Mouse (Mus musculus): ENCODE data around the gene Cacna1c. TPM values are rescaled to one million over a fixed set of nuclear protein-coding genes. Genes with fewer than 3 reads are reported as not detected.

The Cacna1c gene
- polyA plus RNA-seq, 1 experiment = 1.3 TPM

GRCm38 (mm10) chr6:118836693-118837092, 359.5 kb downstream of the Cacna1c start:
- TF ChIP-seq FLI1 (IDR thresholded peaks at IDR 0.05; ENCODE audit: low read length) (no peak), GATA1 (IDR thresholded peaks at IDR 0.05; ENCODE audit: borderline replicate concordance, low read length) (no peak)
- Histone ChIP-seq H3K9me3 (no peaks in the 10 kb centered on the region), H3K36me3 (replicated peaks; ENCODE audit: low read length) (no peaks in the 10 kb centered on the region), H3K4me1 (peaks cover 36% of the 10 kb centered on the region), H3K4me3 (replicated peaks) (no peak overlapping the region), H3K27me3 (replicated peaks) (peaks cover 2% of the 10 kb centered on the region)

- peaks cover 10% of the 10 kb centered on the region for H3K9me3 ChIP-seq
- H3K4me1 ChIP-seq = peaks cover 42% of the 10 kb centered on the region
- H3K36me3 ChIP-seq (replicated peaks; ENCODE audit: low read length) = peaks cover 4% of the 10 kb centered on the region
- TF ChIP-seq FLI1 (IDR thresholded peaks at IDR 0.05; ENCODE audit: low read length) (no peak), GATA1 (IDR thresholded peaks at IDR 0.05; ENCODE audit: borderline replicate concordance, low read length) (no peak)
- no peak overlapping the region for H3K4me3 ChIP-seq (replicated peaks)
- H3K27me3 ChIP-seq (replicated peaks) = peaks cover 2% of the 10 kb centered on the region
Measured at GRCm38 (mm10) chr6:118834046-118834445, 362.2 kb downstream of the Cacna1c start.

GRCm38 (mm10) chr6:118833049-118833448, 363.2 kb downstream of the Cacna1c start:
- no peak overlapping the region for H3K4me3 ChIP-seq (replicated peaks)
- H3K36me3 ChIP-seq (replicated peaks; ENCODE audit: low read length) = peaks cover 4% of the 10 kb centered on the region
- TF ChIP-seq FLI1 (IDR thresholded peaks at IDR 0.05; ENCODE audit: low read length) = no peak
- no peak for TF ChIP-seq GATA1 (IDR thresholded peaks at IDR 0.05; ENCODE audit: borderline replicate concordance, low read length)
- peaks cover 32% of the 10 kb centered on the region for H3K4me1 ChIP-seq
- H3K9me3 ChIP-seq = peaks cover 10% of the 10 kb centered on the region
- H3K27me3 ChIP-seq (replicated peaks) = no peaks in the 10 kb centered on the region

GRCm38 (mm10) chr6:118832616-118833015, 363.6 kb downstream of the Cacna1c start:
- Histone ChIP-seq H3K27me3 (replicated peaks) (no peaks in the 10 kb centered on the region), H3K36me3 (replicated peaks; ENCODE audit: low read length) (peaks cover 4% of the 10 kb centered on the region), H3K4me3 (replicated peaks) (no peak overlapping the region), H3K9me3 (peaks cover 10% of the 10 kb centered on the region), H3K4me1 (peaks cover 29% of the 10 kb centered on the region)
- TF ChIP-seq GATA1 (IDR thresholded peaks at IDR 0.05; ENCODE audit: borderline replicate concordance, low read length) (no peak), FLI1 (IDR thresholded peaks at IDR 0.05; ENCODE audit: low read length) (no peak)

- Histone ChIP-seq H3K4me3 (replicated peaks) (no peak overlapping the region), H3K9me3 (peaks cover 10% of the 10 kb centered on the region), H3K4me1 (peaks cover 34% of the 10 kb centered on the region), H3K36me3 (replicated peaks; ENCODE audit: low read length) (peaks cover 4% of the 10 kb centered on the region), H3K27me3 (replicated peaks) (no peaks in the 10 kb centered on the region)
- TF ChIP-seq GATA1 (IDR thresholded peaks at IDR 0.05; ENCODE audit: borderline replicate concordance, low read length) (no peak), FLI1 (IDR thresholded peaks at IDR 0.05; ENCODE audit: low read length) (no peak)
Measured at GRCm38 (mm10) chr6:118830851-118831250, 365.4 kb downstream of the Cacna1c start.

GRCm38 (mm10) chr6:118828187-118828586, 368.0 kb downstream of the Cacna1c start:
- H3K9me3 ChIP-seq = peaks cover 10% of the 10 kb centered on the region
- no peak overlapping the region for H3K4me3 ChIP-seq (replicated peaks)
- peaks cover 2% of the 10 kb centered on the region for H3K27me3 ChIP-seq (replicated peaks)
- peaks cover 36% of the 10 kb centered on the region for H3K4me1 ChIP-seq
- no peak for TF ChIP-seq GATA1 (IDR thresholded peaks at IDR 0.05; ENCODE audit: borderline replicate concordance, low read length)
- peaks cover 4% of the 10 kb centered on the region for H3K36me3 ChIP-seq (replicated peaks; ENCODE audit: low read length)

GRCm38 (mm10) chr6:118827560-118827959, 368.7 kb downstream of the Cacna1c start:
- H3K36me3 ChIP-seq (replicated peaks; ENCODE audit: low read length) = peaks cover 4% of the 10 kb centered on the region
- H3K27me3 ChIP-seq (replicated peaks) = peaks cover 2% of the 10 kb centered on the region
- H3K9me3 ChIP-seq = peaks cover 10% of the 10 kb centered on the region
- no peak overlapping the region for H3K4me3 ChIP-seq (replicated peaks)
- no peak for TF ChIP-seq FLI1 (IDR thresholded peaks at IDR 0.05; ENCODE audit: low read length)
- no peak for TF ChIP-seq GATA1 (IDR thresholded peaks at IDR 0.05; ENCODE audit: borderline replicate concordance, low read length)
- H3K4me1 ChIP-seq = peaks cover 30% of the 10 kb centered on the region

- peaks cover 10% of the 10 kb centered on the region for H3K9me3 ChIP-seq
- H3K27me3 ChIP-seq (replicated peaks) = peaks cover 2% of the 10 kb centered on the region
- no peak overlapping the region for H3K4me3 ChIP-seq (replicated peaks)
- H3K36me3 ChIP-seq (replicated peaks; ENCODE audit: low read length) = peaks cover 4% of the 10 kb centered on the region
- TF ChIP-seq FLI1 (IDR thresholded peaks at IDR 0.05; ENCODE audit: low read length) (no peak), GATA1 (IDR thresholded peaks at IDR 0.05; ENCODE audit: borderline replicate concordance, low read length) (no peak)
- peaks cover 30% of the 10 kb centered on the region for H3K4me1 ChIP-seq
Measured at GRCm38 (mm10) chr6:118825400-118825871, 370.8 kb downstream of the Cacna1c start.

- TF ChIP-seq FLI1 (IDR thresholded peaks at IDR 0.05; ENCODE audit: low read length) = no peak
- no peak for TF ChIP-seq GATA1 (IDR thresholded peaks at IDR 0.05; ENCODE audit: borderline replicate concordance, low read length)
- Histone ChIP-seq H3K9me3 (no peaks in the 10 kb centered on the region), H3K27me3 (replicated peaks) (peaks cover 14% of the 10 kb centered on the region), H3K4me1 (peaks cover 48% of the 10 kb centered on the region), H3K36me3 (replicated peaks; ENCODE audit: low read length) (no peaks in the 10 kb centered on the region), H3K4me3 (replicated peaks) (no peak overlapping the region)
Measured at GRCm38 (mm10) chr6:118821536-118821935, 374.7 kb downstream of the Cacna1c start.

GRCm38 (mm10) chr6:118819657-118820056, 376.6 kb downstream of the Cacna1c start:
- Histone ChIP-seq H3K4me1 (peaks cover 40% of the 10 kb centered on the region), H3K27me3 (replicated peaks) (peaks cover 15% of the 10 kb centered on the region), H3K36me3 (replicated peaks; ENCODE audit: low read length) (no peaks in the 10 kb centered on the region), H3K9me3 (no peaks in the 10 kb centered on the region), H3K4me3 (replicated peaks) (no peak overlapping the region)
- no peak for TF ChIP-seq FLI1 (IDR thresholded peaks at IDR 0.05; ENCODE audit: low read length)
- no peak for TF ChIP-seq GATA1 (IDR thresholded peaks at IDR 0.05; ENCODE audit: borderline replicate concordance, low read length)

All from megakaryocyte, embryonic 14.5 days (primary cell).